Mouse (Mus musculus) C2C12 (cell line): ENCODE measurements around the gene Nkx2-3. TPM values are rescaled to one million over a fixed set of nuclear protein-coding genes. Genes with fewer than 3 reads are reported as not detected.

Experiments used
- H3K27me3 ChIP-seq: one replicate; pipeline ENCODE4 v1.6.1; 2011; ENCODE audit not compliant: control insufficient read depth, insufficient read depth, insufficient read length
- H3K36me3 ChIP-seq: one replicate; pipeline ENCODE4 v1.6.1; 2011; ENCODE audit not compliant: control insufficient read depth, insufficient read depth
- H3K4me3 ChIP-seq: one replicate; pipeline ENCODE4 v1.5.1; 2011; ENCODE audit warnings: mild to moderate bottlenecking, control low read depth; ENCODE audit not compliant: poor library complexity, insufficient read depth, severe bottlenecking
- H3K79me2 ChIP-seq: one replicate; pipeline ENCODE4 v1.6.1; 2011; ENCODE audit not compliant: control insufficient read depth, insufficient read depth
- H3K79me3 ChIP-seq: one replicate; pipeline ENCODE4 v1.6.1; 2011; ENCODE audit warnings: low read depth, control low read depth
- H3ac ChIP-seq: one replicate; pipeline ENCODE3; 2011; ENCODE audit warnings: low read depth; ENCODE audit not compliant: control insufficient read depth, insufficient read length
- CEBPB ChIP-seq: IDR thresholded peaks from one replicate; pipeline ENCODE4 v1.6.1; 2011; ENCODE audit warnings: low read depth, mild to moderate bottlenecking, control low read depth, moderate library complexity
- CTCF ChIP-seq: IDR thresholded peaks from one replicate; pipeline ENCODE4 v1.5.1; 2011; ENCODE audit not compliant: control insufficient read depth, insufficient read depth, insufficient read length
- FOSL1 ChIP-seq: IDR thresholded peaks from one replicate; pipeline ENCODE4 v1.8.0; 2011; ENCODE audit warnings: mild to moderate bottlenecking, low read length; ENCODE audit not compliant: poor library complexity, insufficient read depth, severe bottlenecking
- MAX ChIP-seq: IDR thresholded peaks from one replicate; pipeline ENCODE4 v1.6.1; 2011; ENCODE audit warnings: mild to moderate bottlenecking, control low read depth
- MYOD1 ChIP-seq: IDR thresholded peaks from one replicate; pipeline ENCODE4 v1.6.1; 2011; ENCODE audit warnings: low read depth; ENCODE audit not compliant: control insufficient read depth, insufficient read length
- MYOG ChIP-seq: IDR thresholded peaks from one replicate; pipeline ENCODE4 v1.6.1; 2011; ENCODE audit not compliant: control insufficient read depth, insufficient read length; ENCODE audit errors: extremely low read depth
- USF1 ChIP-seq: IDR thresholded peaks from one replicate; pipeline ENCODE4 v1.6.1; 2011; ENCODE audit warnings: low read depth, mild to moderate bottlenecking, control low read depth, moderate library complexity
- polyA plus RNA-seq: library from polyadenylated mRNA; unstranded; fragments of >200 nt; fragmentation: generic; extraction: Trizol; gene quantifications from one replicate; pipeline ENCODE4 v1.2.1, GENCODE M21; 2012; ENCODE audit warnings: missing spikeins

The Nkx2-3 gene
- polyA plus RNA-seq, 1 experiment, result 0.02 TPM

DNA sequence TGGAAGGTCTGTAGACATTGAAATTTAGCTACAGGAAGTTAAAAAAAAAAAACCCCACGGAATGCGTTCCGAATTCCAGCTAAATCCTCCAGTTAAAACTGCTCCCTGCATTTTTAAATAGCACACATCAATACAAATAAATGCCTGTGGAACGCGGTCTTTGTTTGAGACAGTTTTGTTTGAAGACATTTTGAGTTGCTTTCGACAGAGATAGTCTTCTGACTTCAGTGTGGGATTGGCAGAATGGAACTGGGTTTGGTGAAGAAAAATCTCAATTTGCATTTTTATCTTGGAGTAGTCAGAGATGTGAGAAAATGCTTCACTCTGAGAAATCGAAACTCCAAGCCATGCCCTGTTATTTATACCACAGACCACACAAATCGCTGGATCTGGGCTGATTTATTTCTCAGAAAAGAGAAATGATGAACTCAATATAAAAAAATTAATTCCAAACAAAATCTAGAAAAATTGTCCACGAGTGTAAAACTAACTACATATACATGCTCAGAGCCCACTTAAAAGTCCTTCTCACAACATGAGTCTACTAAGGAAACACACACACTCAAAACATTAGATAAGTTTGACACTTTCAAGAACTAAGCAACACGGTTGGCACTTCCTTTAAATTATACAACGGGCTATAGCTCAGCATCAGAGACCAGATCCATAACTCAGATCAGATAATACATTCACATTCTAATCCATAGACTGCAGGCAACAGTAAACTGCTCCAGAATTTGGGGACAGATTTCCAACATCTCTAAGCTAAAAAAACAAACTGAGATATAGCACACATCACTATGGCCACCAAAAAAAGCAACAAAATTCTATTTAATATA lies 4.1 kb upstream of the Nkx2-3 start:
- Histone ChIP-seq H3K27me3 (peaks cover 19% of the 10 kb centered on the region), H3K4me3 (no peak overlapping the region), H3ac (no peak overlapping the region), H3K79me2 (no peaks in the 10 kb centered on the region), H3K36me3 (no peaks in the 10 kb centered on the region), H3K79me3 (no peaks in the 10 kb centered on the region)
- TF ChIP-seq CTCF (no peak), USF1 (no peak), MYOD1 (no peak), CEBPB (no peak), MYOG (no peak), MAX (no peak), FOSL1 (no peak)

DNA sequence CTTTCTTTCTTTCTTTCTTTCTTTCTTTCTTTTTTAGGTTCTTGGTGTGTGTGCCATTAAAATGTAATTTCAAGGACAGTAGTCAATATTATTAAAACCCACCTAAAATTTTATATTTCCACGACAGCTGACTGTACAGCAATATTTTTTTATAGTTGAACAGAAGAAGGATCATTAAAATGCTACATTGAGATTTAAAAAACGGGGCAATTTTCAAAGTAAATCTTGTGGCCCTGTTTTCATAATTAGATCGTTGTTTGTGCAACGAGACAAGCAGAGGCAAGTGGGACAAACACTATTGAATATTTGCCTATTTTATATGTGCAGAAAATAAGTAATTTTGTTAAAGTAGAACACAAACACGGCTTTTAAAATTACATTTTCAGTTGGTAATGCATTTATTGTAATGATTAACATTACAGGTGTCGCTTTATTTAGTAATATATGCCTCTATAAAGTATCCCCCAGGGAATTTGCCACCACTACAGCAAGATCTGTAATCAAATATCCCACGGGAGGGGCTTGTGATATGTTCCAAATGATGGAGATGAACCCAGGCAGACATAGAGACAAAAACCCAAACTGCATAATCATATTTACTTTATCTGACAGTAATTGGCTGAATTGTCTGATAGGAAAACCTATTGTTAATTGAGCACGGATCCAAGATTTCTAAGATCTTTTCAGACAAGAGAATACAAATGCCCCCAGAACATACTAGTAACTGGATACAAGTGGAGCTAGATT lies 3.2 kb upstream of the Nkx2-3 start:
- H3ac ChIP-seq, result no peak overlapping the region
- no peaks in the 10 kb centered on the region for H3K79me3 ChIP-seq
- TF ChIP-seq MAX (no peak), CEBPB (no peak), MYOG (no peak), MYOD1 (no peak), CTCF (no peak), USF1 (no peak), FOSL1 (no peak)
- H3K79me2 ChIP-seq, result no peaks in the 10 kb centered on the region
- no peaks in the 10 kb centered on the region for H3K36me3 ChIP-seq
- peaks cover 25% of the 10 kb centered on the region for H3K27me3 ChIP-seq
- no peak overlapping the region for H3K4me3 ChIP-seq

DNA sequence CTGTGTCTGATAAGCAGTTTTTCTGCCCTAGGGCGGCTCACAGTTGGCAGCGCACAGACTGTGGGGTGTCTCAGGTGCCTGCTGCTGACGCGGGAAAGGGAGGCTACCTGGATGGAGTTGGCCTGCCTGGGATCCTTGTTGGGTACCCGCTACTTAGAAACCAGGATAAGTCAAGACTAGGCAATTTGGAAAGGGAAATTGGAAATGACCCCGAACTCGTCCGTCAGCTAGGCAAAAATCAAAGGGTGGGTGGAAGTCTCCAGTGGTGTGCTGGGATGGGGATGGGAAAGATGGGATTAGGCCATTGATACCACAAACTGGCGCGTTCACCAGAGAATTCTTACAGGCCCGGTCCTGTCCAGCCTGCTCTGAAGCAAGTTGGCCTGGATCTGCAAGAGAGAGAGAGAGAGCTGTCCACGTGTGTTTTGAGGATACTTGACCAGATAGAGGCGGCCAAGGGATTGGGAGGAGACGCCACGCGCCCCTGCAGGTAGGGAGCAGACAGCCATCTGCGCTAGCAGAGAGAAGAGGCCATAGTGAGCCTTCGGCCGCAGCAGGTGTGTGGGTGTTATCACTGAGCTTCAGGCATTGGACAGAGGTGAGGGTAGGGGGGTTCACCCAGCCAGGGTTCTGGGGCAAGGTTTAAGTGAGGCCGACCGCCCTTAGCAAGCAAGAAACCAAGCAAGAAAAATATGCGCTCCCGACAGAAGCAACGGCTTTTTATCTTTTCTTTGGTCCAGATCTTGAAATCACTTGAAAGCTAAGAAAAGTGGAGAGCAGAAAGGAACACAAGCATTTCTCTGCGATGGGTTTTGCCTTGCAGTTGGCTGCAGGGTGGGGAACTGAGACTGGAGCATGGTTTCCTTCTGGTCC lies 2.4 kb upstream of the Nkx2-3 start:
- H3K4me3 ChIP-seq, result no peak overlapping the region
- H3K79me3 ChIP-seq, result no peaks in the 10 kb centered on the region
- TF ChIP-seq MYOG (no peak), MYOD1 (no peak), CEBPB (no peak), CTCF (no peak), USF1 (no peak), MAX (no peak)
- H3K79me2 ChIP-seq, result no peaks in the 10 kb centered on the region
- no peaks in the 10 kb centered on the region for H3K36me3 ChIP-seq
- peaks cover 34% of the 10 kb centered on the region for H3K27me3 ChIP-seq
- no peak overlapping the region for H3ac ChIP-seq

GRCm38 (mm10) chr19:43610341-43610848 lies 1.7 kb upstream of the Nkx2-3 start:
- no peak overlapping the region for H3K4me3 ChIP-seq
- no peak overlapping the region for H3ac ChIP-seq
- no peak for TF ChIP-seq CTCF
- no peak for TF ChIP-seq MYOD1
- no peak for TF ChIP-seq MAX
- no peak for TF ChIP-seq CEBPB
- TF ChIP-seq FOSL1, result no peak
- TF ChIP-seq MYOG, result no peak
- no peak for TF ChIP-seq USF1
- H3K27me3 ChIP-seq, result peaks cover 41% of the 10 kb centered on the region
- no peaks in the 10 kb centered on the region for H3K36me3 ChIP-seq
- H3K79me2 ChIP-seq, result no peaks in the 10 kb centered on the region
- no peaks in the 10 kb centered on the region for H3K79me3 ChIP-seq

DNA sequence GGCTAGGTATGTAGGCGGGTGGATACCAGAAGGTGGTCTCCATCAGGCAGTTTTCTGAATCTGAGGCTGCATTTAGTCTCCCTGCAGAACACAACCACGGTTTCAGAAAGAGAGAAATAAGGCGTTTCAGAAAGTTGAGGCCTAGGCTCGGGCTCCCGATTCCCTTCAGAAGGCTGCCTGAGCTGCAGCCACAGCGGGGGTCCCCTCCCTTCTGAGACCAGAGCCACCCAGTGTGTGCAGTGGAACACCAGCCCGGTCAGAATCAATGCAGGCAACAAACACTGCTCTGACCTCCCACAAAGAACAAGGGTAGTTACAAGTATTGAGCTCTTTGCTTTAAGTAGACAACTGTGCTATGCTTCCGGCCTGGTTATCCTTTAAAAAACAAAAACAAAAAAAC lies 1.0 kb upstream of the Nkx2-3 start:
- Histone ChIP-seq H3K27me3 (peaks cover 45% of the 10 kb centered on the region), H3K36me3 (no peaks in the 10 kb centered on the region), H3K4me3 (no peak overlapping the region), H3K79me3 (no peaks in the 10 kb centered on the region), H3K79me2 (no peaks in the 10 kb centered on the region), H3ac (no peak overlapping the region)
- TF ChIP-seq MYOG, result no peak
- no peak for TF ChIP-seq FOSL1
- no peak for TF ChIP-seq CTCF
- TF ChIP-seq MAX, result no peak
- no peak for TF ChIP-seq USF1
- no peak for TF ChIP-seq CEBPB
- TF ChIP-seq MYOD1, result no peak
